Mouse (Mus musculus): ENCODE measurements around the gene Cdca4.
"Not testable (repeated sequence)": the region's sequence is repeated elsewhere in the genome, so short reads cannot be mapped to it uniquely, and the experiment has no call there.

The Cdca4 gene

DNA sequence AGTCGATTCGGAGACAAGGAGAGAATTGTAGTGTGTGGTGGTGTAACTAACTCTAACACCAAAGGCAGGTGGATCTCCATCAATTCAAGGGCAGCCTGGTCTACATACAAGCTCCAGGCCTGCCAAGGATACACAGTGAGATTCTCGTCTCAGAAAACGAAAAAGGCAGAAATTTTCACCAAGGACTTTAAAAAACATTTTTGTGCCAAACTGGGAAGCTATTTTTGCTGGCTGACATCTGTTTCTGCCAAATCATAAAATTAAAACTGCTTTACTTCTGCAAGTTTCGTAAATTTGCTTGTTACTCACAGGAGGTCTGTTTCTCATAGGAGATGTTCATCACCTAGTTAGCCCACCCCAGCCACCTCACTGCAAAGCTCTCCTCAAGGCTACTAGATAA, 3.3 kb downstream of the Cdca4 start:
- in situ Hi-C loops (cut with MseI, MboI) = no loop called here

DNA sequence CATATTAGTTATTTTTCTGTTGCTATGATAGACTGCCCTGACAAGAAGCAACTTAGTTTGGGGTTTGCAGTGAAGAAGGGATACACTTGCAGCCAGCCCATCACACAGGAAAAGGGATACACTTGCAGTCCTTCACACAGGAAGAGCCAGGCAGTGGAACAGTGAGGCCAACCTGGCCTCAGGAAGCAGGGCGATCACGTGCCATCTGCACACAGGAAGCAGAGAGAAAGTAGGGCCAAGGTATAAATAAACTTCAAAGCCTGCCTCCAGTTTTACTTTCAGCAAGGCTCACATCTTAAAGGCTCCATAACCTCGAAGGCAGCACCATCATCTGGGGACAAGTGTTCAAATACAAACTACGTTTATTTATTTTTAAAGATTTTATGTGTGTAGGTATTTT, 6.0 kb downstream of the Cdca4 start:
- in situ Hi-C loops (cut with MseI, MboI) = no loop called here

DNA sequence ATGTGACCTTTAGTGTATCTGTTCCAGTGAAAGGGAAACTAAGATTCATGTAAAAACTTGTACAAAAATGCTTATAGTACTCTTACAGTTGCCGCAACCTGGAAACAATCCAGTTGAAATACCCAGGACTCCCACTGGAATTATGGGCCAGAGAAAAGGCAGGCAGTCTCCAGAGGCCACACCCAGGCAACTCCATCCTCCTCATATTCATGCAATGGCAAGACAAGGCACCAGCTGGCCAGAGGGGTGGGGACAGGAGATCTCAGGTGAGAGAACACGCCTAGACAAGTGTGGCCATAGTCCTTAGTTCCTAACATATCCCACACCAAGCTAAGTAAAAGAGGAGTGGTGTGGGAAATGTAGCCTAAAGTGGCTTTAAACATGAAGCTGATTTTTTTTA, 6.5 kb downstream of the Cdca4 start:
- in situ Hi-C loops (cut with MseI, MboI) = no loop called here

DNA sequence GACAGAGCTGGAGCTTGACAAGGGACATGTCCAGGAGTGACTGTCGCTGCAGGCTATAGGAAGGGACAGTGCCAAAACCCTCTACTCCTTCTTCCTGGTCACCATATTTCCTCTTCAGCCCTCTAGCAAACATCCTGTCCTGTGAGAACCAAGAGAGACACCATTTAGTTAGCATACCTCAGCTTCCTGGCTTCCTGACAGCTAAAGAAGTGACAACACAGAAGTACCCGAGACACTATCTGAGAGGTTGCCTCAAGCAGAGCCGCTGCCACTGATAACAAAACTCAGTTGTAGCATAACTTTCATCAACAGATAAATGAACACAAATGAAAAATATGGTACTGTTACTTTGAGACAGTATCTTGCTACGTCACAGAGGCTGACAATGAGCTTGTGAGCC, 7.2 kb downstream of the Cdca4 start:
- in situ Hi-C loops (cut with MseI, MboI) = no loop called here

DNA sequence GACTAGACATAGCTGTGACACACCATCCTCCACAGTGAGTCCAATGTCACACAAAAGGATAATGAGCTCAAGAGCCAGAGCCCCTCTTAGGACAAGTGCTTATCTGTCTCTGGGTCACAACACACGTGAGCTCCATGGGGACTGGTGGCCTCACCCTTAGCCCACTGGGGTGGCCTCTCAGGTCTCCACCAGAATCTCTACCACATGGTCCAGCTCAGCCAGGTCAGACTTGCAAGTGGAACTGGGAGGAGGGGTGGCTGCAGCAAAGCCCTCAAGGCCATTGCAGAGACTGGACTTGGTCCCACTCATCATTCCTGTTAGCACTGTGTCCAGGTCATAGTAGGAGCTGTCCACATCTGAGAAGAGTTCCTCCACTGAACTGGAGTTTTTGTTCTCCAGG, 8.0 kb downstream of the Cdca4 start:
- in situ Hi-C loops (cut with MseI, MboI) = no loop called here

DNA sequence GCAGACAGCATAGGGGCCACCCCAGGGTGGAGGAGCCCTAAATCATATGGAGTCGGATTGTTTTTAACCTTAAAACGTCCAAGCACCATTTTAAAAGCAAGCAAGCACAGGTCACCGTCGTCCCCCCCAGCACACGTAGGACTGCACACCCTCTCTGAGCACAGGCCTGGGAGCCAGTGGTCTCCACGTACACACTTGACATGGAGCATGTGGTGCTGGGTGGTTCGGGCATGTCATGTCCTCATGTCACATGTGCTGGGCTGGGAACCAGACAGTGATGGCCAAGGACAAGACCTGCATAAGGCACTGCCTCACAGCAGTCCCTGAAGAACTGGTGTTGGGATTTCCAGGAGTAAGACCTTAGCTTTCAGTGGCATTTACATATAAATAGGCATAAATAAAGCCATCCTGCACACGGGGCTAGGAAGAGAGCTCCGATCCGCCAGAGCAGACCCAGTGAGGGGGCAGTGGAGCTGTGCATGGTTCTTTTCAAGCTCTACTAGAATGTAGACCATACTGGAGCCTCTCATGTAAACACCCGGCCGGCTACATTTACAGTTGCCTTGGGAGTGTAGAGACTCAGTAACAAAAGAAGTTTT, 8.7 kb downstream of the Cdca4 start:
- in situ Hi-C loops (cut with MseI, MboI) = no loop called here

DNA sequence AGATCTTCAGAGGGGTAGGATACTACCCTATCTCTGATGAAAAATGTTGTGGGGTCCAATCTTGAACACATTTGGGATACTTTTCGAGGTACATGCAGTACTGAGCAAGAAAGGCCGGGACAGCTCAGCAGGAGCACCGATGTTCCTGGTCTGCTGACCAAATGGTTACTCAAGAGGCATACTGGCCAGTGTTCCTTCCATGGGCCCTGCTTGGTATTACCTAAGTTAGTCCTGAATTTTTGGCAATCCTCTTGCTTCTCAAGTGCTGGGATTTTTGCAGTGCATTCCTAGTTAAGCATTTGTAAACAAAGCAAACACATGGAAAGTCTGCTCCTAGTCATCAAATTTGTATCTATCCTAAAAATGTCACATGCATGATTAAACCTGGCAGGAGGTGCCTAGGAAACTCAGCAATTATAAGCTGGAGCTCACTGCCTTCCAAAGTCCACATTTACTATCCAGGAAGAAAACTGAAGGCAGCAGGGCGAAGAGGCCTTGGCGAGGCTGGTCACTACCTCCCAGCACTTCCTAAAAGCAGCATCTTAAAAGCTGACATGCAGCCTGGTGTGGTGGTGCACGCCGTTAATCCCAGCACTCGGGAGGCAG, 10.1 kb downstream of the Cdca4 start:
- in situ Hi-C loops (cut with MseI, MboI) = no loop called here

DNA sequence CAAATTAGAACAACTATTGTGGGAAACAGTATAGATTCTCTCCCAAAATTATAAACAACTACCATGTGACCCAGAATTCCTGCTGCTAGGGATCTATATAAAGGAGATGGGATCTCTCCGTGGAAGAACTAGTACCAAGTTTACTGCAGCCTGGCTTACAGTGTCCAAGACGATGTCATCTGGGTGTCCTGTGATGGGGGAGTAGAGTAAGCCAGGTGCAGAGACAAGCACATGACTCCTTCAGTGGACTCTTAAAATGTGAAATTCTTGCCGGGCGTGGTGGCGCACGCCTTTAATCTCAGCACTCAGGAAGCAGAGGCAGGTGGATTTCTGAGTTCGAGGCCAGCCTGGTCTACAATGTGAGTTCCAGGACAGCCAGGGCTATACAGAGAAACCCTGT, 12.4 kb downstream of the Cdca4 start:
- in situ Hi-C loops (cut with MseI, MboI) = not testable (repeated sequence)

DNA sequence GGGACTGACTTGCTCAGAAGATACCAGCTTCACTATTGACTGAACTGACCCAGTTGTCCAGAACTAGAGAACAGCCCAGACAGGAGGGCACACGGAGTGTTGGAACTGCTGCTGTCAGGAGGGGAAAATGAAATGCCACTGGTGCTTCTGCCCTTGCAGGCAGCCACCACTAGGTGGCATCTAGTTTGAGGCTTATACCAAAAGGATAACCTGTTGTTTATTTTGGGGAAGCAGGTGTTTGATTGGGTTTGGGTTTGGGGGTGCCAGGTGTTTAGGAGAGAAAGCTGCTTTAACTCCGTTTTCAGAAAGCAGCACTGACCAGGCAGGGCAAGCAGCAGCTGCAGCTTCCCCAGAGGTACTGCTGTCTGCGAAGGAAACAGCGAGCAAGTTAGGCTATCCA, 12.9 kb downstream of the Cdca4 start:
- in situ Hi-C loops (cut with MseI, MboI) = no loop called here

DNA sequence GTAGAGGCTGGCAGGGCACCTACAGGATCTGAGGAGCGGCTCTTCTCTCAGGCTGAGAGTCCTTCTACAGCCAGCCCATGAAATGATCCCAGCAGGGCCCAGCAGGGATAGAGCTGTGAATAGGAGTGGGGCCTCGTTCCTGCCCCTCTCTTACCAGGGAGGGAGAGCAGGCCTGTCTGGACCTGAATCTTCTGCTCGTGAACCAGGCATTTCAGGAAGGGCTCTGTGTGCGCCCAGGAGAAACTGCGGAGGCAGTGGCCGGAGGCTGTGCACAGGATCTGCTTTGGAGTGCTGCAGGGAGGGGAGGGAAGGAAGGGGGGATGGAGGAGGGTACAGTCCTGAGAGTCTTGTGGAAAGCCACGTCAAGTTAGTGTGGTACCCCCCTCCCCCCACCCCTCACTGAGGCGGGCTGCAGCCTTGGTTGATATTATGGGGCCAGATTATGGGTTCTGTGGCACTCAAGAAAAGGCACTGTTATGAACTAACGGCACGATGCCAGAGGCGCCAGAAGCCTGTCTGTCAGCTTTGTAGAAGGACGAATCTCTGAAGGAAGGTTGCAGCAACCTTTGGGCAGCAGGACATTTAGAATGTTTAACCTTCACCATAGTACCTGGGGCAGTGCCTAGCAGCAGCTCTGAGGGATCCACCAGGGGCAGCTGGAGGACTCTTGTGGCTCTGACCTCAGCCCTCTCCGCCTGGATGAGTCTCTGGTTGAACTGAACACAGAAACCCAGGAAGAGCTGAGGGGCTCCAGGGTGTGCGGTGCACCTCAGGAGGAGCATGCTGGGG, 14.3 kb downstream of the Cdca4 start:
- in situ Hi-C loops (cut with MseI, MboI) = no loop called here

DNA sequence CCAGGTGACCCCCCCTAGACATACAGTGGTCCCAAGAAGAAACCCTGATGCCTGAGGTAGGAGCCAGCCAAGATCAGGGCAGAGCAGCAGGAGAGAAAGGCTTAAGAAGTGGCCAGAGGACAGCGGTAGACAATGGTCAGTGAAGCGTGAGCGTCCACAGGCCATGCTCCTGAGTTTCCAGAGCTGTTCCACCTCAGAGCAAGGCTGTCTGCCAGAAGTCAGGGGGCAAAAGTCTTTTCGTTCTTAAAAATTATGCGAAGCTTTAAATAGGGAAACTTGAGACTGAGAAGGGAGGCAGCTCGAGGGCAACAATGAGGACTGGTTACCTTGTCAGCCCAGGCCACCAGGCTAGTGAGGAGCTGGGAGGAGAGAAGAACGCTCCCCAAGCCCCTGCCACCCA, 15.9 kb downstream of the Cdca4 start:
- in situ Hi-C loops (cut with MseI, MboI) = no loop called here

DNA sequence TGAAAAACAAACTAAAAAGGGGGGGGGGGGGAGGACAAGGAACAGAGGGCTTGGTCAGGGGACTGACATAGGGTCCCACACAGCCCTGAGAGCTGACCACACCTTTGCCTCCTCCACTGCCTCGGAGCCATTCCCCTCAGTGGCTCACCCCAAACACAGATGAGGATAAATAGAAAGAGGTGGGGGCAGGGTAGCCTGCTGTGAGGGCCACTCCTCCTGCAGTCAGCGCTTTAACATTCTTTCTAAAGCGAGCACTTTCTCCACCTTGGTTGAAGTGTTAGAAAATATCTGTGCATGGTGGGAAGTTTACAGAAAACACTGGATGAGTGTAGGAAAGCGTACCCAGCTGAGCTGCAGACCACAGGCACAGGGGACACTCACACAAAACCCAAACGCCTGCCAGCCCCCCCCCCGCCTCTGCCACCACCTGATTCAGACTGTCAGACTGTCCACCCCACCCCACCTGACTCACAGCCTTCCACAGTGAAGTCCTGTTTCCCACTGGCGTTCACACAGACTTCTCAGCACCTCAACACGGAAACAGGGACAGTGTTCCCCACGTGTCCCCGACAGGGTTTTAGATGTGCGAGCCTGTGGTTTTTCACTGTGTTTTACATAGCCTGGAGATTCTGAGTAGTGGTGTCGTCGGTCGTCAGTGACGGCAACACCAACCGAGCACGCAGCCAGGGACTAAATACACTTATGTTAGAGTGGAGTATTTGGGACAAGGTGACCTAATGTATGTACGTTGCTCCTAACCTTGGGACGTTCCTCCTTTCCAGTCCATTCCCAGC, 18.9 kb downstream of the Cdca4 start:
- in situ Hi-C loops (cut with MseI, MboI) = no loop called here

DNA sequence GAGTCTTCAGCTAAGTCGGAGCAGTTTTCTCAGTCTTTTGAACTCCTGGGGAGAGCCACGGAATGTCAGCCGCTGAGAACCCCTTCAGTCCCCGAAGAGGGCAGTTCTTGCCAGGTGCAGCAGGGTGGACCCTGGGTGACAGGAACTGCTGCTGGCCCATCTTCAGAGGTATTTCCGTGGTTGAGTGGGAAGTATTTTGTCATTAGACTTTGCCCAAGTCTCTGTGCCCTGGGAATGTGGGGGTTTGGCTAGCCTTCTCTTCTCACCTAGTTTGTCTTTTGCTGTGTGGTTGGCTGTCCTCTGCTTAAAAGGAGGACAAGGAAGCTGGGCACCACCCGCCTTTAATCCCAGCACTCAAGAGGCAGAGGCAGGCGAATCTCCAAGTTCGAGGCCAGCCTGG, 19.6 kb downstream of the Cdca4 start:
- in situ Hi-C loops (cut with MseI, MboI) = no loop called here

DNA sequence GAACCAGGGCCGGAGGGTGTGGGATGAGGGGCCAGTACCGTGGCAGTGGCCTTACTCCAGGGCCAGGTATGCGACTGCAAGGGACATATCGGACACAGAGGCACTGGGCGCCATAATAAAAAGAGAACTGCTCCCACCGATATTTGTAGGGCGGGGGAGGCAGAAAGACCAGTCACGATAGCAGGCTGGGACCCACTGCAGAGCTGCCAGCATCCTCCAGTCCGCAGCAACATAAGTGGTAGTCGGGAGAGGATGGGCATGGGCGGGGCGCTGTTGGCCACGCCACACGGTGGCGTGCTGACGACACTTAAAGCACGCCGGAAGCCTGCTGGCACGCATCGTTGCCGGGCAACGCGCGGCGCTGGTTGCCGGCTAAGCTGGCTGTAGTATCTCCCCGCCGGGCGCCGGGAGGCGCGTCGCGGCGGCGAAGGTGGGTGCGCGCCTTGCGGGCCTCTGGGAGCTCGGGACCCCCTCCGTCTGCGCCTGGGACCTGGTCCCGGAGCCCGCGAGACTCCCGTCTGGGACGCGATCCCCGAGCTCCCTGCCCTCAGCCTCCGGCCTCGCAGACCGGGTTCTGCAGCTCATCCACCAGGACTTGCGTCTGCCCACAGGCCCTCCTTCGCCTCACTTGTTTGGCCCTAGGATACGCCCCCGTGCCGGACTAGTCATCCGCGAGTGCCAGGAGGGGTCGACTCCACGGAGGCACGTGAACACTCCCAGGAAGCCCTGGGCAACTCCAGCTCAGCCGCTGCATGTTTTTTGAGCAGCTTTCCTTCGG, 20.4 kb downstream of the Cdca4 start, which contains the start of gene Clba1:
Gene Clba1 (plus strand): TSS at position 351 of the 778 bp plus-strand sequence.
- in situ Hi-C loops (cut with MseI, MboI) = no loop called here

DNA sequence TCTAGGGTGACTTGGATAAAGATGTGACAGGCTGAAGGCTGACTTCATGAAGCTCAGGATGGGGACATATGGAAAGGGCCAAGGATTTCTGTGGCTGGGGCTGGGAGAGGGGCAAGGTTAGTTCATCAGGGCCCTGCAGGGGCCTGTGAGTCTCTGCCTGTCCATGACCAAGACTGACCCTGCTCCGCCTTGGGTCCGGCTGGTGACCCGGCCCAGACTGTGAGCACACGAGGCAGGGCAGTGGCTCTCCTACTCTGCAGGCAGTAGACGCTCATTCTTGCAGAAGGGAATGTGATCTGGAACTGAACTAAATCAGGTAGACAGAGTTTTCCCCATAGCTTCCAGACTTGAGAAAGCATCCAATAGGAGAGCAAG, 21.0 kb downstream of the Cdca4 start:
- in situ Hi-C loops (cut with MseI, MboI) = no loop called here

DNA sequence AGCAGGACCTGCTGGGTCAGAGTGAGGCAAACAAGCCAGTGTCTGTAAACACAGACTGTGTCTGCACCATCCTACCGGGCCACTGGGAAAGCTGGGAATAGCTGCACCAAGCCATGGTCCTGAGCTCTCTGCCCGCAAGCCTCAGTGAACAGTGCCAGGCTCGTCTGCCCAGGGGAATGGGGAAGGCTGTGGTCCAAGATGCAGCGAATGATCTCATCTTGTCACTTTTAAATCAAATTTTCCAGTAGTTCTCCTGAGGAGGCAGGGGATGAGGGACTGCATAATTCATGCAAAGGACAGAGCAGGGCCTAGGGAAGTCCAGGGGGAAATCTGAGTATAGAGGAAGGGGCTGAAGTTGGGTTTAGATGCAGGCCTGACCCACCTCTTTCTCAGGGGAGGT, 21.4 kb downstream of the Cdca4 start:
- in situ Hi-C loops (cut with MseI, MboI) = no loop called here

DNA sequence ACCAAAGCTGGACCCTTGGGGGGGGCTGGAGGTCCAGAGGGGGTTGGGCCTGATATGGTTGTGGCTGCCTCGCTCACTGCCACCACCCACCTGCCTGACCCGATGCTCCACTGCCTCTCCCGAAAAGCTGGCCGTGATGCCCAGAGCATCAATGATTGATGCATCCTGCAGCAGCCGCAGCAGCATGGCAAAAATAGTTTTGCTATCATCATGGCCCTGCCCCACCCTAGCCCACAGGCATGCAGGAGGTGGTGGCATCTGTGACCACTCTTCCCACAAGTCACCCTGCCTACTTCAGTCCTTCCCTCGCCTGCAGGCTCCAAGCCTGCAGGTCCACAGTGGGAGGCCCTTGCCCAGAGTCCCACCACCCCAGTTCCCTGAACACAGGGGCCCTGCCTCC, 23.2 kb downstream of the Cdca4 start:
- in situ Hi-C loops (cut with MseI, MboI) = no loop called here

DNA sequence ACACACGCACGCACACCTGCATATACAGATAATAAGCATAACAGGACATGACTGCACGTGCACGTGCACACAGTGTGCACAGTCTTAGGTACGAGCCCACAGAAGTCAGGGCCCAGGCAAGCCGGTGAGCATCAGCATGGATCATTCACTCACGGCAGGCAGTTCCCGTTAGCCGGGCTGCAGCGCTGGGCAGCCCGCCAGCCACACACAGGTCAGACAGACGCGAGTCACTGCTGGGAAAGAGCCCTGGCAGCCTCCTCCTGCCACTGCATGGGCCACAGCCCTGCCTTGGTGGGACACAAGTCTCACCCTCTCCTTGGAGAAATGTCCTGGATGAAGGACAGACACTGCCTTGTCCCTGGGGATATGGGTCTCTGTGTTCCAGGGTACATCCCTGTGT, 25.2 kb downstream of the Cdca4 start:
- in situ Hi-C loops (cut with MseI, MboI) = loop anchor here in 1 of 2 experiments (5.0 kb wide), 1 partner anchor 33 kb away; no protein-coding TSS in a partner anchor

DNA sequence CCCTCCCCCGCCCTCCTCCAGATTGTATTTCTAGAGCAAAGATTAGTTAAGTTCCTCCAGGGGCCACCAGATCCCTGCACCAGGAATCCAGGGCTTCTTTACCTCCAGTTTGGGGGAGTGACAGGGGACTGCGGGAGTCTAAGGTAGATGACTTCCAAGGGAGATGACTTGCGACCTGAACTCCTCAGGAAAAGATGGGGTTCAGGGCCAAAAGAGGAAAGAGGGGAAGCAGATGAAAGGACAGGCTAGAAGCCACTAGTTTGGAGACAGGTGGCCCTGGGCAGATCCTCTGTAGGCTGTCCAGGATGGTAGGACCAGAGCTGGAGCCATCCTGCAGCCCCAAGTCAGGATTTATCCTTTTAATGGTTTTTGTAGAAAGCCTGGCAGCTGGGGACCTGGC, 26.3 kb downstream of the Cdca4 start:
- in situ Hi-C loops (cut with MseI, MboI) = loop anchor here in 1 of 2 experiments (5.0 kb wide), 1 partner anchor 34 kb away; no protein-coding TSS in a partner anchor

DNA sequence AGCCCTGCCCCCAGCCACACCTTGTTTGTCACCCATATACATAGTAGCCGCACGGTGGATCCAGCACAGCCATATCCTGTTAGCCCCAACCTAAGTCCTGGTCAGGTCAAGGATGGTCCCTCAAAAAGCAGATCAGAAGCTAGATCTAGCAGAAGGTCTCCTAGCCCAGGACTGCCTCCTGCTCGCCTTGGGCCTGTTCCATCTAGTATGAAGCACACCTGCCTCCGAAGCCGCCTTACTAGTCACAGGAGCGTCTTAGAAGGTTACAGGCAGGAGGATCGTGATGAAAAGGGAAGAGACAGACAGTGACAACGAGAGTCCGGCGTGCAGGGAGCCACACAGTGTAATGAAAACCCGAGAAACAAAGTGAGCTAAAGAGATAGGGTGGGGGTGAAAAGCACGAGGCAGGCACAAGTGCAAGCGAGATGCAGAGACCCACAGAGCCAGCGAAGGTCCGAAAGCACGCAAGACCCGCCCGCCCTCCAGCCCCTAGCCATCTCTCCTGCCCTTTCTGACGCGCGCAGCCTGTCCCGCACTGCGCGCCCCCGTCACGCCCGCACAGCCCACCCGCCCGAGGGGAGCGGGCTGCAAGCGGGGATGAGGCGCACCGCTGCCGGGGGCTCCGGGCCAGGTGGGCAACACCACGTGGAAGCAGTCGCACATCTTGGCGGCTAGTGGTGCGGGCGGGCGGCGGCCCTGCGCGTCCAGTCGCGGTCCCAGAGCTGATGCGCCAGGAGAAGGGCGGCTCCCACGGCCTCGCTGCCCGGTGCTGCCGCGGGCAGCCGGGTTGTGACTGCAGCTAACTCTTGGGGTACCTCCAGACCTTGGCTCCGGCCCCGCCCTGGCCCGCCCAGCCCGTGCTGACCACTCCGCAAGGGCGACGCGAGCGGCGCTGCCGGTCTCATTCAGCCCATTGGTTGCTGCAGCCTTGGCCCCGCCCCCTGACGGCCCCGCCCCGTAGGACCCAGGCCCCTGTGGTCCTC, 27.1 kb downstream of the Cdca4 start, which contains the start of gene Ahnak2:
Gene Ahnak2 (minus strand): TSS at position 794 of the 983 bp plus-strand sequence.
- in situ Hi-C loops (cut with MseI, MboI) = loop anchor here in 1 of 2 experiments (5.0 kb wide), 1 partner anchor 35 kb away; no protein-coding TSS in a partner anchor
